Mouse (Mus musculus) limb, embryonic 12.5 days (tissue): ENCODE measurements around the gene Map1b. TPM values are rescaled to one million over a fixed set of nuclear protein-coding genes. Genes with fewer than 3 reads are reported as not detected.

Source experiments
- ATAC-seq: fragments of 200-750 bp; cut with Nextera tagmentation; 2 replicates; pipeline ENCODE4 v1.8.0; 2017; ENCODE audit warnings: low read depth, moderate TSS enrichment; ENCODE audit not compliant: insufficient number of reproducible peaks, insufficient read depth, low FRiP score, low TSS enrichment
- H3K27ac ChIP-seq: fragments of 300-500 bp; sonication (generic); 2 replicates; pipeline ENCODE4 v1.5.1; 2016; ENCODE audit warnings: mild to moderate bottlenecking, moderate library complexity
- H3K27me3 ChIP-seq: fragments of 300-500 bp; sonication (generic); 2 replicates; pipeline ENCODE4 v1.6.1; 2016; ENCODE audit warnings: mild to moderate bottlenecking, moderate library complexity
- H3K36me3 ChIP-seq: fragments of 300-500 bp; sonication (generic); 2 replicates; pipeline ENCODE4 v1.6.1; 2016; ENCODE audit warnings: mild to moderate bottlenecking, moderate library complexity
- H3K4me1 ChIP-seq: fragments of 300-500 bp; sonication (generic); replicated peaks from 2 replicates; pipeline ENCODE4 v1.6.1; 2016
- H3K4me2 ChIP-seq: fragments of 300-500 bp; sonication (generic); 2 replicates; pipeline ENCODE4 v1.6.1; 2016; ENCODE audit warnings: mild to moderate bottlenecking, moderate library complexity
- H3K4me3 ChIP-seq: fragments of 300-500 bp; sonication (generic); replicated peaks from 2 replicates; pipeline ENCODE4 v1.5.1; 2016; ENCODE audit warnings: mild to moderate bottlenecking
- H3K9ac ChIP-seq: fragments of 300-500 bp; sonication (generic); replicated peaks from 2 replicates; pipeline ENCODE4 v1.6.1; 2016; ENCODE audit warnings: mild to moderate bottlenecking, moderate library complexity
- H3K9me3 ChIP-seq: fragments of 300-500 bp; sonication (generic); 2 replicates; pipeline ENCODE4 v1.6.1; 2016; ENCODE audit warnings: mild to moderate bottlenecking, moderate library complexity
- WGBS: fragments of 180-500 bp; shearing (Covaris S2); methylation state at CpG from one replicate; pipeline ENCODE4 v1.1.7; 2016; 5-methylcytosine and 5-hydroxymethylcytosine counted together
- polyA plus RNA-seq: library from polyadenylated mRNA; unstranded; fragments of >200 nt; fragmentation: Nextera tagmentation; extraction: Ambion mirVana; gene quantifications from 2 replicates; pipeline ENCODE4 v1.2.1, GENCODE M21; 2016

Gene Map1b
- polyA plus RNA-seq, 1 experiment from 2014 or later, result 137 TPM

GRCm38 (mm10) chr13:99423581-99423980 lies 92.8 kb downstream of the Map1b start:
- Histone ChIP-seq H3K4me3 (no peak overlapping the region), H3K27me3 (no peaks in the 10 kb centered on the region), H3K27ac (no peak overlapping the region), H3K9me3 (no peaks in the 10 kb centered on the region), H3K4me1 (0 out of 2 replicates have a peak, but pooled peaks cover 4% of the 10 kb centered on the region), H3K4me2 (no peak overlapping the region), H3K9ac (no peak overlapping the region), H3K36me3 (peaks cover 41% of the 10 kb centered on the region)
- WGBS, result 81% methylated on average over 13 of the region's 13 CpGs
- ATAC-seq, result no peak

GRCm38 (mm10) chr13:99416601-99417000 lies 99.7 kb downstream of the Map1b start:
- Histone ChIP-seq H3K4me1 (peaks cover 45% of the 10 kb centered on the region), H3K4me2 (no peak overlapping the region), H3K9ac (no peak overlapping the region), H3K27ac (no peak overlapping the region), H3K4me3 (no peak overlapping the region), H3K36me3 (peaks cover 40% of the 10 kb centered on the region), H3K9me3 (no peaks in the 10 kb centered on the region), H3K27me3 (no peaks in the 10 kb centered on the region; the same call in 1 of the 2 replicates)
- no peak for ATAC-seq
- 91% methylated on average over 9 of the region's 9 CpGs for WGBS

- Histone ChIP-seq H3K27ac (peak overlapping the region; percentile 87), H3K36me3 (peaks cover 58% of the 10 kb centered on the region), H3K27me3 (no peaks in the 10 kb centered on the region; the same call in 1 of the 2 replicates), H3K4me1 (peaks cover 44% of the 10 kb centered on the region), H3K9ac (0 out of 2 replicates have a peak overlapping the region, but pooled peaks have one; percentile 42), H3K4me3 (no peak overlapping the region), H3K9me3 (no peaks in the 10 kb centered on the region), H3K4me2 (peak overlapping the region; percentile 36)
- 11% methylated on average over 10 of the region's 10 CpGs for WGBS
- peak; percentile 72 for ATAC-seq
Observed at GRCm38 (mm10) chr13:99414352-99414742, 102.0 kb downstream of the Map1b start.

- peak; percentile 93 for ATAC-seq
- Histone ChIP-seq H3K36me3 (peaks cover 58% of the 10 kb centered on the region), H3K27ac (peak overlapping the region; percentile 87), H3K4me3 (no peak overlapping the region), H3K27me3 (no peaks in the 10 kb centered on the region; the same call in 1 of the 2 replicates), H3K9ac (0 out of 2 replicates have a peak overlapping the region, but pooled peaks have one; percentile 42), H3K9me3 (no peaks in the 10 kb centered on the region), H3K4me1 (peaks cover 50% of the 10 kb centered on the region), H3K4me2 (peak overlapping the region; percentile 36)
- WGBS, result 11% methylated on average over 13 of the region's 13 CpGs
Observed at GRCm38 (mm10) chr13:99413481-99414351, 102.6 kb downstream of the Map1b start.

GRCm38 (mm10) chr13:99412477-99413080 lies 103.8 kb downstream of the Map1b start:
- Histone ChIP-seq H3K27me3 (no peaks in the 10 kb centered on the region; the same call in 1 of the 2 replicates), H3K4me3 (no peak overlapping the region), H3K9ac (no peak overlapping the region), H3K9me3 (no peaks in the 10 kb centered on the region), H3K36me3 (peaks cover 57% of the 10 kb centered on the region), H3K4me2 (no peak overlapping the region), H3K4me1 (peaks cover 52% of the 10 kb centered on the region), H3K27ac (peak overlapping the region; percentile 87)
- 58% methylated on average over 11 of the region's 11 CpGs for WGBS
- ATAC-seq, result no peak

GRCm38 (mm10) chr13:99411761-99412160 lies 104.6 kb downstream of the Map1b start:
- peaks cover 60% of the 10 kb centered on the region for H3K36me3 ChIP-seq
- H3K27me3 ChIP-seq, result no peaks in the 10 kb centered on the region; the same call in 1 of the 2 replicates
- H3K9me3 ChIP-seq, result no peaks in the 10 kb centered on the region
- H3K27ac ChIP-seq, result peak overlapping the region; percentile 87; the same call in 1 of the 2 replicates
- no peak overlapping the region for H3K9ac ChIP-seq
- no peak for ATAC-seq
- whole genome bisulfite sequencing, result 89% methylated on average over 3 of the region's 3 CpGs
- H3K4me1 ChIP-seq, result peaks cover 52% of the 10 kb centered on the region
- no peak overlapping the region for H3K4me2 ChIP-seq
- H3K4me3 ChIP-seq, result no peak overlapping the region

- Histone ChIP-seq H3K4me1 (peaks cover 52% of the 10 kb centered on the region), H3K27ac (no peak overlapping the region), H3K9me3 (no peaks in the 10 kb centered on the region), H3K36me3 (peaks cover 62% of the 10 kb centered on the region), H3K9ac (no peak overlapping the region), H3K4me2 (no peak overlapping the region), H3K4me3 (no peak overlapping the region), H3K27me3 (no peaks in the 10 kb centered on the region; the same call in 1 of the 2 replicates)
- ATAC-seq, result no peak
- WGBS, result 90% methylated on average over 14 of the region's 14 CpGs
Observed at GRCm38 (mm10) chr13:99410611-99411515, 105.5 kb downstream of the Map1b start.

- peaks cover 65% of the 10 kb centered on the region for H3K36me3 ChIP-seq
- H3K4me2 ChIP-seq, result no peak overlapping the region
- no peaks in the 10 kb centered on the region for H3K9me3 ChIP-seq
- H3K4me1 ChIP-seq, result peaks cover 35% of the 10 kb centered on the region
- 33% methylated on average over 2 of the region's 2 CpGs for WGBS
- no peaks in the 10 kb centered on the region for H3K27me3 ChIP-seq
- H3K27ac ChIP-seq, result no peak overlapping the region
- no peak overlapping the region for H3K9ac ChIP-seq
- H3K4me3 ChIP-seq, result no peak overlapping the region
- ATAC-seq, result no peak
Observed at GRCm38 (mm10) chr13:99409216-99409615, 107.1 kb downstream of the Map1b start.

- H3K4me1 ChIP-seq, result peaks cover 38% of the 10 kb centered on the region
- no peak overlapping the region for H3K4me2 ChIP-seq
- 79% methylated on average over 4 of the region's 4 CpGs for WGBS
Observed at GRCm38 (mm10) chr13:99399373-99399772, 117.0 kb downstream of the Map1b start.

GRCm38 (mm10) chr13:99398149-99398701 lies 118.1 kb downstream of the Map1b start:
- Histone ChIP-seq H3K4me2 (no peak overlapping the region), H3K9me3 (no peaks in the 10 kb centered on the region), H3K27me3 (no peaks in the 10 kb centered on the region), H3K36me3 (peaks cover 17% of the 10 kb centered on the region), H3K4me3 (no peak overlapping the region), H3K9ac (no peak overlapping the region), H3K27ac (peak overlapping the region; percentile 18; the same call in 1 of the 2 replicates), H3K4me1 (peaks cover 38% of the 10 kb centered on the region)
- 83% methylated on average over 12 of the region's 12 CpGs for WGBS
- ATAC-seq, result no peak

More at GRCm38 (mm10) chr13:99399373-99399772, 117.0 kb downstream of the Map1b start:
- H3K27ac ChIP-seq, result no peak overlapping the region
- peaks cover 21% of the 10 kb centered on the region for H3K36me3 ChIP-seq
- H3K4me3 ChIP-seq, result no peak overlapping the region
- H3K9me3 ChIP-seq, result no peaks in the 10 kb centered on the region
- no peaks in the 10 kb centered on the region for H3K27me3 ChIP-seq
- H3K9ac ChIP-seq, result no peak overlapping the region
- no peak for ATAC-seq
